Mouse (Mus musculus): Measurements from ENCODE around the gene Nim1k. TPM values are rescaled to one million over a fixed set of nuclear protein-coding genes. Genes with fewer than 3 reads are reported as not detected.

Nim1k gene
- polyA plus RNA-seq, 1 experiment from 2014 or later: 1.7 TPM

GRCm38 (mm10) chr13:119724541-119724940 lies 31.1 kb downstream of the Nim1k start:
- ATAC-seq (ENCODE audit: insufficient number of reproducible peaks, low FRiP score, low TSS enrichment, low read depth): no peak
- H3K27me3 ChIP-seq: no peaks in the 10 kb centered on the region
- H3K4me3 ChIP-seq (replicated peaks): no peak overlapping the region
- H3K4me2 ChIP-seq (replicated peaks): no peak overlapping the region
- H3K36me3 ChIP-seq: no peaks in the 10 kb centered on the region
- H3K4me1 ChIP-seq: no peaks in the 10 kb centered on the region
- H3K27ac ChIP-seq (replicated peaks): no peak overlapping the region
- WGBS: 81% methylated on average over 7 of the region's 7 CpGs
- no peak overlapping the region for H3K9ac ChIP-seq
- no peaks in the 10 kb centered on the region for H3K9me3 ChIP-seq (replicated peaks)

DNA sequence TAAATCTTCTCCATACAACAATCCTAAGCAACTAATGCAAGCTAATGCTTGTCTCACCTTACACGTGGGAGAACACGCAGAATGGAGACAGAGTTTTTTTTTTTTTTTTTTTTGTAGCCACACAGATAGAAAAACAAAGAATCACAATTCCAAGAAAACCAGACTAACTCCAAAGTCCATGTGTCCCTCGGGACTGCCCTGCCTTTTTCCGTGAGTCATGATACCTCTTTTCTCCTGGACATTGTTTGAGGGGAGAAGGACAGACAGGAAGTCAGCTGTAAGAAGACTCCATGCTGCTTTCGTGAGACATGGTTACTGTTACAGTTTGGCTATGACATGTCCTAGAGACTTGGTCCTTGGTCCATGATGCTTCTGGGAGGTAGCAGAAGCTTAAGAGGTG lies 32.3 kb downstream of the Nim1k start:
- H3K27ac ChIP-seq (replicated peaks): no peak overlapping the region
- H3K9me3 ChIP-seq (replicated peaks): no peaks in the 10 kb centered on the region
- no peaks in the 10 kb centered on the region for H3K27me3 ChIP-seq
- ATAC-seq (ENCODE audit: insufficient number of reproducible peaks, low FRiP score, low TSS enrichment, low read depth): no peak
- H3K9ac ChIP-seq: no peak overlapping the region
- no peaks in the 10 kb centered on the region for H3K4me1 ChIP-seq
- H3K36me3 ChIP-seq: no peaks in the 10 kb centered on the region
- no peak overlapping the region for H3K4me3 ChIP-seq (replicated peaks)
- H3K4me2 ChIP-seq (replicated peaks): no peak overlapping the region
- 73% methylated on average over 5 of the region's 5 CpGs for WGBS

- H3K9me3 ChIP-seq (replicated peaks): no peaks in the 10 kb centered on the region
- no peak for ATAC-seq (ENCODE audit: insufficient number of reproducible peaks, low FRiP score, low TSS enrichment, low read depth)
- no peaks in the 10 kb centered on the region for H3K36me3 ChIP-seq
- H3K27me3 ChIP-seq: no peaks in the 10 kb centered on the region
- no peaks in the 10 kb centered on the region for H3K4me1 ChIP-seq
- no peak overlapping the region for H3K4me2 ChIP-seq (replicated peaks)
- no peak overlapping the region for H3K4me3 ChIP-seq (replicated peaks)
- no peak overlapping the region for H3K27ac ChIP-seq (replicated peaks)
- WGBS: 60% methylated on average over 3 of the region's 3 CpGs
- H3K9ac ChIP-seq: no peak overlapping the region
Measured at GRCm38 (mm10) chr13:119722447-119722846, 33.2 kb downstream of the Nim1k start.

DNA sequence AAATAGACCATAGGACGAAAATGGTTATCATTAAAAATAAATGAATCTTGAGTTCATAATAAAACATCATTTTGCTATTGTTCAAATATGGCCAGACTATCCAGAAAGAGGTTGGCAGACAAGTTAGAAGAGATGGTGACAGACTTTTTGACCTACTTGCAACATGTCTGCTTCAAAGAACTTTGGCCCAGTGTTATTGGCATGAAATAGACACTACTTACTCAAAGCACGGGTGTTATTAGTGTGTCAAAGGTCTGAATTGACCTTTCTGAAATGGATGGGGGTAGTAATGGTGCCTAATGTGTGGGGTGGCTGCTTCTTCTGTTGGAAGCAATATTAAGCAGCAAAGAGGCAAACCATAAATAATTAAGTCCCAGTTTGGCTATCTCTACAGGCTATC lies 39.6 kb downstream of the Nim1k start:
- H3K27me3 ChIP-seq: no peaks in the 10 kb centered on the region
- H3K4me2 ChIP-seq (replicated peaks): no peak overlapping the region
- H3K27ac ChIP-seq (replicated peaks): no peak overlapping the region
- H3K4me1 ChIP-seq: no peaks in the 10 kb centered on the region
- no peaks in the 10 kb centered on the region for H3K9me3 ChIP-seq (replicated peaks)
- no peak overlapping the region for H3K4me3 ChIP-seq (replicated peaks)
- no peak for ATAC-seq (ENCODE audit: insufficient number of reproducible peaks, low FRiP score, low TSS enrichment, low read depth)
- WGBS: 78% methylated on average over 2 of the region's 2 CpGs
- H3K36me3 ChIP-seq: 0 out of 2 replicates have a peak, but pooled peaks cover under 1% of the 10 kb centered on the region
- H3K9ac ChIP-seq: no peak overlapping the region

DNA sequence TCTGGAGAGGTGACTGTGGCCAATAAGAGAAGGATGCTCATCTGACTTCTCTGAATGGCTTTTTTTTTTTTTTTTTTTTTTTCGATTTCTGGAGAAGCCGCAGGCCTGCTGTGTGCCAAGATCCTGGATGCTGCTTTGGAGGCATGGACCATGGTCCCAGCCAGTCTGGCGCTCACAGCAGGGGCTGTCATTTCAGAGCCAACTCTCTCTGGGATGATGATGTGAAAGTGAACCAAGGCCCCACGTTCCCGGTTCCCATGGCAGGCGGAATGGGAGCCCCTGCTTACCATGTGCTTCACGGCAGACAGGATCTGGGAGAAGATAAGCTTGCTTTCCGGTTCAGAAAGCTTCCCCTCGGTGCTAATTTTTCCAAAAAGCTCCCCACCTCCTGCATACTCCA lies 41.9 kb downstream of the Nim1k start:
- H3K4me3 ChIP-seq (replicated peaks): no peak overlapping the region
- H3K9me3 ChIP-seq (replicated peaks): no peaks in the 10 kb centered on the region
- no peaks in the 10 kb centered on the region for H3K27me3 ChIP-seq
- WGBS: 74% methylated on average over 9 of the region's 9 CpGs
- 0 out of 2 replicates have a peak, but pooled peaks cover 19% of the 10 kb centered on the region for H3K36me3 ChIP-seq
- no peak for ATAC-seq (ENCODE audit: insufficient number of reproducible peaks, low FRiP score, low TSS enrichment, low read depth)
- H3K4me1 ChIP-seq: no peaks in the 10 kb centered on the region
- H3K4me2 ChIP-seq (replicated peaks): no peak overlapping the region
- no peak overlapping the region for H3K27ac ChIP-seq (replicated peaks)
- H3K9ac ChIP-seq: no peak overlapping the region

GRCm38 (mm10) chr13:119713107-119713787 lies 42.4 kb downstream of the Nim1k start:
- Histone ChIP-seq H3K4me3 (replicated peaks) (no peak overlapping the region), H3K4me1 (no peaks in the 10 kb centered on the region), H3K27ac (replicated peaks) (no peak overlapping the region), H3K4me2 (replicated peaks) (no peak overlapping the region), H3K27me3 (no peaks in the 10 kb centered on the region), H3K9ac (no peak overlapping the region), H3K36me3 (0 out of 2 replicates have a peak, but pooled peaks cover 23% of the 10 kb centered on the region), H3K9me3 (replicated peaks) (no peaks in the 10 kb centered on the region)
- WGBS: 69% methylated on average over 8 of the region's 8 CpGs
- no peak for ATAC-seq (ENCODE audit: insufficient number of reproducible peaks, low FRiP score, low TSS enrichment, low read depth)

DNA sequence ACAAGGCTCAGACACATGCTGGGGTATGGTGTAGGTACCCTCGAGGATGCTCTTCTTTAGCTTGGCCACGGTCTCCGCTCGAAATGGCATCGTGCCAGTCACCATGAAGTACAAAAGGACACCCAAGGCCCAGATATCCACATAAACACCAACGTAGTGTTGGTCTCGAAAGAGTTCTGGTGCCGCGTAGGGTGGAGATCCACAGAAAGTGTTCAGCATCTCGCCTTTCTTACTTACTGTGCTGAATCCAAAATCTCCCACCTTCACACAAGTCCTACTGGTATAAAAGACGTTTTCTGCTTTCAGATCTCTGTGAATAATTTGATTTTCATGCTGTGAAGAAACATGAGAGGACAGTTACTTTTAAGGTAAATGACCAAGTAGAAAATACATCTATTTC lies 43.2 kb downstream of the Nim1k start:
- H3K4me2 ChIP-seq (replicated peaks): no peak overlapping the region
- WGBS: 83% methylated on average over 11 of the region's 11 CpGs
- no peaks in the 10 kb centered on the region for H3K27me3 ChIP-seq
- H3K9me3 ChIP-seq (replicated peaks): no peaks in the 10 kb centered on the region
- H3K36me3 ChIP-seq: 0 out of 2 replicates have a peak, but pooled peaks cover 23% of the 10 kb centered on the region
- ATAC-seq (ENCODE audit: insufficient number of reproducible peaks, low FRiP score, low TSS enrichment, low read depth): no peak
- no peak overlapping the region for H3K9ac ChIP-seq
- H3K27ac ChIP-seq (replicated peaks): no peak overlapping the region
- H3K4me3 ChIP-seq (replicated peaks): no peak overlapping the region
- no peaks in the 10 kb centered on the region for H3K4me1 ChIP-seq

DNA sequence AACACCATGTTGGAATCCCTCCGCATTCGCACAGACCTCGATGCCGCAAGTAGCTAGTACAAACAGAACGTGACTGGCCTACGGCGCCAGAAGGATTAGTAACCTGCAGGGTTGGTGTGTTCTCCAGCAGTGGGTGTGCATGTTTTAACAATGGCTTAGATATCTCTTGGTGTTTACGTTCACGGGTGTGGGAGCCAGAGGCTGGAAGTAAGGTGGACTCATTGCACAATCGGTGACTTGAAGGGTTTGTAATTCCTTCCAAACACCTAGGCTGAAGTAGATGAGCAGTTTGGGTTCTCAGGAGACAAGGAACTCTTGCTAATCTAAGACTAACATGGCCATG lies 45.4 kb downstream of the Nim1k start:
- no peaks in the 10 kb centered on the region for H3K4me1 ChIP-seq
- H3K4me2 ChIP-seq (replicated peaks): no peak overlapping the region
- WGBS: 76% methylated on average over 10 of the region's 10 CpGs
- no peaks in the 10 kb centered on the region for H3K9me3 ChIP-seq (replicated peaks)
- no peak overlapping the region for H3K4me3 ChIP-seq (replicated peaks)
- no peak for ATAC-seq (ENCODE audit: insufficient number of reproducible peaks, low FRiP score, low TSS enrichment, low read depth)
- no peak overlapping the region for H3K27ac ChIP-seq (replicated peaks)
- no peaks in the 10 kb centered on the region for H3K27me3 ChIP-seq
- no peak overlapping the region for H3K9ac ChIP-seq
- peaks cover 38% of the 10 kb centered on the region for H3K36me3 ChIP-seq

DNA sequence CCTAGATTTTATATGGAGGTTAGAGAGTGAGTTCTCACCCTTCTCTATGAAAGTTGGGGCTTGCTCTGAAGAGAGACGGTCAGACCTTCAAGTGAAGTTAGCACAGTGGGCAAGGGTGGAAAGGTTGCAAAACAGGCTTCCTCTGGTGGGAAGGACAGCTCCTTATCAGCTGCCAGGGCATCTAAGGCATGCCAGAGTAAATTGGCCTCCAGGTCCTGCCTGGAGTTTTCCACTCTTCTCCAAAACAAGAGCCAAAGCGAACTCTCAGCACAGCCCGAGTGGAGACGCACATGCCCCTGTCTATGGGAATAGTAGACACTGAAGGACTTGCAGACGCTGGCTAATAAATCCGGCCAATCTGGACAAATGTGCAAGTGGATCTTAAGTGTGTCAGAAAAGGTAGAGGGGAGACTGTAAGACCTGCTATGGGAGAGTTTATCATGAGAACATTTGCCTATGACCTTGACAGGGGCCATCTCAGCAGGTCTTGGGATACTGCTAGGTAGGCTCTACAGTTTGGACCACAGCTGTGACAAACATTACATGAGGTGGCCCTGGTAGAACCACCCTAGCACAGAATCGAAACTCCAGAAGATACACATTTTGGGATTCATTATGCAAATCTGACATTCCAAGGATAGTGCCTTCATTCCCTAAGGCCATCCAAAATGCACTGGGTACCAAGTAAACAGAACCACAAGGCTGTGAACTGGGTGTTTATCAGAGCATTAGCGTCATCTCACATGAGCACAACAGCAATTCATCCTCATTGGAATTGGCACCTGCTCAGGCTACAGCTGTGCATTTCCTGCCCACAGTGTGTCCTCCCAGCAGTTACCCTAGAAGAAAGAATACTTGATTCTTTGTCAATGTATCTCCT lies 46.1 kb downstream of the Nim1k start:
- no peaks in the 10 kb centered on the region for H3K4me1 ChIP-seq
- 0 out of 2 replicates have a peak overlapping the region, but pooled peaks have one; percentile 31 for H3K27ac ChIP-seq (replicated peaks)
- ATAC-seq (ENCODE audit: insufficient number of reproducible peaks, low FRiP score, low TSS enrichment, low read depth): no peak
- H3K36me3 ChIP-seq: peaks cover 44% of the 10 kb centered on the region
- 81% methylated on average over 8 of the region's 8 CpGs for WGBS
- no peak overlapping the region for H3K4me2 ChIP-seq (replicated peaks)
- no peak overlapping the region for H3K9ac ChIP-seq
- H3K27me3 ChIP-seq: no peaks in the 10 kb centered on the region
- H3K9me3 ChIP-seq (replicated peaks): no peaks in the 10 kb centered on the region
- H3K4me3 ChIP-seq (replicated peaks): no peak overlapping the region

GRCm38 (mm10) chr13:119708941-119709340 lies 46.7 kb downstream of the Nim1k start:
- Histone ChIP-seq H3K36me3 (peaks cover 49% of the 10 kb centered on the region), H3K4me3 (replicated peaks) (no peak overlapping the region)
- WGBS: 46% methylated on average over 5 of the region's 5 CpGs

GRCm38 (mm10) chr13:119707906-119708305 lies 47.8 kb downstream of the Nim1k start:
- H3K4me1 ChIP-seq: no peaks in the 10 kb centered on the region
- peaks cover 58% of the 10 kb centered on the region for H3K36me3 ChIP-seq
- H3K9ac ChIP-seq: no peak overlapping the region
- 76% methylated on average over 6 of the region's 6 CpGs for WGBS
- no peak overlapping the region for H3K4me2 ChIP-seq (replicated peaks)
- H3K27ac ChIP-seq (replicated peaks): no peak overlapping the region
- no peak for ATAC-seq (ENCODE audit: insufficient number of reproducible peaks, low FRiP score, low TSS enrichment, low read depth)
- no peaks in the 10 kb centered on the region for H3K9me3 ChIP-seq (replicated peaks)
- H3K27me3 ChIP-seq: no peaks in the 10 kb centered on the region
- H3K4me3 ChIP-seq (replicated peaks): no peak overlapping the region

More at GRCm38 (mm10) chr13:119708941-119709340, 46.7 kb downstream of the Nim1k start:
- no peak overlapping the region for H3K9ac ChIP-seq
- no peaks in the 10 kb centered on the region for H3K27me3 ChIP-seq
- H3K27ac ChIP-seq (replicated peaks): 0 out of 2 replicates have a peak overlapping the region, but pooled peaks have one; percentile 31
- no peak overlapping the region for H3K4me2 ChIP-seq (replicated peaks)
- no peaks in the 10 kb centered on the region for H3K4me1 ChIP-seq
- no peak for ATAC-seq (ENCODE audit: insufficient number of reproducible peaks, low FRiP score, low TSS enrichment, low read depth)
- H3K9me3 ChIP-seq (replicated peaks): no peaks in the 10 kb centered on the region

Measured in embryonic facial prominence, embryonic 15.5 days (tissue).